Mouse (Mus musculus): Measurements from ENCODE around the gene Rcn1.

Gene Rcn1

GRCm38 (mm10) chr2:105394375-105394774 is 4.7 kb downstream of the Rcn1 start:
- no peak for DNase-seq (ENCODE audit: low spot score)

GRCm38 (mm10) chr2:105392514-105392913 is 6.6 kb downstream of the Rcn1 start:
- no peak for DNase-seq (ENCODE audit: low spot score)

GRCm38 (mm10) chr2:105391414-105391784 is 7.7 kb downstream of the Rcn1 start:
- no peak for DNase-seq (ENCODE audit: low spot score)

- DNase-seq (ENCODE audit: low spot score), result no peak
Observed at GRCm38 (mm10) chr2:105390653-105391413, 8.3 kb downstream of the Rcn1 start.

- no peak for DNase-seq (ENCODE audit: low spot score)
Observed at GRCm38 (mm10) chr2:105389007-105389890, 9.9 kb downstream of the Rcn1 start.

GRCm38 (mm10) chr2:105386418-105386817 is 12.7 kb downstream of the Rcn1 start:
- DNase-seq (ENCODE audit: low spot score), result no peak

GRCm38 (mm10) chr2:105384998-105385397 is 14.1 kb downstream of the Rcn1 start:
- no peak for DNase-seq (ENCODE audit: low spot score)

- DNase-seq (ENCODE audit: low spot score), result no peak
Observed at GRCm38 (mm10) chr2:105383063-105383462, 16.1 kb downstream of the Rcn1 start.

- DNase-seq (ENCODE audit: low spot score), result no peak
Observed at GRCm38 (mm10) chr2:105380757-105381319, 18.3 kb downstream of the Rcn1 start.

- no peak for DNase-seq (ENCODE audit: low spot score)
Observed at GRCm38 (mm10) chr2:105379682-105380081, 19.4 kb downstream of the Rcn1 start.

GRCm38 (mm10) chr2:105375705-105376104 is 23.4 kb downstream of the Rcn1 start:
- peak; percentile 75 for DNase-seq (ENCODE audit: low spot score)

GRCm38 (mm10) chr2:105375261-105375660 is 23.9 kb downstream of the Rcn1 start:
- DNase-seq (ENCODE audit: low spot score), result no peak

GRCm38 (mm10) chr2:105373658-105374057 is 25.5 kb downstream of the Rcn1 start:
- DNase-seq (ENCODE audit: low spot score), result no peak

GRCm38 (mm10) chr2:105372727-105373126 is 26.4 kb downstream of the Rcn1 start:
- DNase-seq (ENCODE audit: low spot score), result no peak

- DNase-seq (ENCODE audit: low spot score), result no peak
Observed at GRCm38 (mm10) chr2:105372156-105372555, 27.0 kb downstream of the Rcn1 start.

GRCm38 (mm10) chr2:105370698-105371097 is 28.4 kb downstream of the Rcn1 start:
- DNase-seq (ENCODE audit: low spot score), result no peak

- DNase-seq (ENCODE audit: low spot score), result no peak
Observed at GRCm38 (mm10) chr2:105370240-105370639, 28.9 kb downstream of the Rcn1 start.

- no peak for DNase-seq (ENCODE audit: low spot score)
Observed at GRCm38 (mm10) chr2:105367623-105368022, 31.5 kb downstream of the Rcn1 start.

- DNase-seq (ENCODE audit: low spot score), result no peak
Observed at GRCm38 (mm10) chr2:105358040-105358439, 41.1 kb downstream of the Rcn1 start.

GRCm38 (mm10) chr2:105356791-105357190 is 42.3 kb downstream of the Rcn1 start:
- no peak for DNase-seq (ENCODE audit: low spot score)

- DNase-seq (ENCODE audit: low spot score), result no peak
Observed at GRCm38 (mm10) chr2:105348886-105349285, 50.2 kb downstream of the Rcn1 start.

- peak; percentile 15 for DNase-seq (ENCODE audit: low spot score)
Observed at GRCm38 (mm10) chr2:105339993-105340392, 59.1 kb downstream of the Rcn1 start.

Measured in adipocyte (in vitro differentiated cells).